Mouse (Mus musculus) B cell, adult (primary cell): ENCODE data around the gene Syngr3. TPM values are rescaled to one million over a fixed set of nuclear protein-coding genes. Genes with fewer than 3 reads are reported as not detected.

Experiments used
- total RNA-seq: library from RNA; stranded (reverse); gene quantifications from 4 replicates; pipeline ENCODE4 v1.2.4, GENCODE M21; 2023; ENCODE audit not compliant: inconsistent age

Syngr3 gene
- not detected in 4 replicates for total RNA-seq

DNA sequence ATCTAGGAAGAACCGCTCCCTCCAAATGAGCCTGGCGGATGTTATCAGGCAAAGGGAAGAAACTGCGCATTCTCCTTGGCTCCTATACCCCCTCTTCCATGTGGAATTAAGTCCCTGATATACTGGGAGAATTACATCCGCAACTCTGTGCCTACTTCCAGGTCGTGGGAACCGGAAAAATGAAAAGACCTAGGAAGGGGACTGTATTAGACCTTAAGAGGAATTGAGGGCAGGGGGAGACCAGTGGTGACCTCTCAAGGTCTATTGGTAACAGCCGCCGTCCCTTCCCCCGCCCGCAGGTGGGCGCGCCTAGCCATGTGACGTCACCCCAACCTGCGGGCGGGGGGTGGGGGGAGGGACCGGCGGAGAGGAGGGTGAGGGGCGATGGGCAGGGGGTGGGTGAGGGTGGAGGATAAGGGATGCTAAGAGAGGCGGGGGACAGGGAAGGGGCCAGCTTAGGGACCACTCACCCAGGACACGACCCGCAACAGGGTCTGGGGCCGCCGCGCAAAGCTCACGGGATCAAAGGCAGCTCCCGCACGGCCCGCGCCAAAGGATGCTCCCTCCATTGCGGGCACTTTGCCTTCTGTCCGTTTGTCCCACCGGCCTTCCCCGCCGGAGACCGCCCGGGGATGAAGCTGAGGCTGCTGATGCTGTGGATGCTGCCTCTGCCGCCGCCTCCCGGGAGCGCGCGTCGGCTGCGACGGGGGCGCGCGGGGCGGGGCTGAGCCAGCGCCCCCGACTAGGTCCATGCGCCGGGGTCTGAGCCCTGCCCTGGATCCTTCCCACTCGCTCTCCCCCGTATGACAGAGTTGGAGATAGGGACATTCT is at the start of gene Syngr3:
Gene Syngr3, minus strand, starts transcription at position 705 of the 831 bp plus-strand sequence.

DNA sequence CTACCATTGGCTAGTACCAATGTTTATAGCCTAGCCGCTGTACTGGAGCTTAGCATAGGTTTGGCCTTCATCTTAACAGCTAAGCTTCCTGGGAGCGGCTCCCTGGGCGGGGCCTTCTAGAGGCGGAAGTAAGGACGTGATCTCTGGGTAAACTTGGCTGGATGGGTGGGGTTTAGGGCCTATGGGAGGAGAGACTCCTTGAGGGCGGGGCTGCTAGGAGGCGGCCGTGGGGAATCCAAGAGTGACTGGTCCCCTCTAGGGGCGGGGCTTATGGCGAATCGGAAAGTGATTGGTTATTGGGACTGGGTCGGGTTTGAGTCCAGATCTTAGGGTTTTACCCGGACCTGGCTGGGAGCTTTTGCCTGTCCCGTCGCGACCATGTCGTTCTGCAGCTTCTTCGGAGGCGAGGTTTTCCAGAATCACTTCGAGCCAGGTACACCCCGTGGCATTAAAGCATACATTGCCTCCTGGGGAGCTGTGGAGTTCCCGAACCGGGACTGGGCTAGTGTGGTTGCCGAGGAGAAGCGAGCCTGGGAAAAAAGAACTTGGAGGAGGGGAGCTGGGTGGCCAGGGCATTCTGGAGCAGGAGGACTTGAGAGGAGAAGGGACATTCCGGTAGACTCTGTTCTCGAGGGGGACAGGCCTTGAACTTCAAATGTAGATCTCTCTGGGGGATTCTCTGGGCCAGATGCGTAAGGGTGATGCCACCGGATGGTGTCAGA is 46.7 kb upstream of the Syngr3 start, which contains the start of gene Msrb1:
Gene Msrb1, plus strand, starts transcription at position 313 of the 722 bp plus-strand sequence.

GRCm38 (mm10) chr17:24727618-24728017 is 37.9 kb upstream of the Syngr3 start, which contains the start of gene Rpl3l:
Gene Rpl3l, plus strand, starts transcription at chr17:24727820.

DNA sequence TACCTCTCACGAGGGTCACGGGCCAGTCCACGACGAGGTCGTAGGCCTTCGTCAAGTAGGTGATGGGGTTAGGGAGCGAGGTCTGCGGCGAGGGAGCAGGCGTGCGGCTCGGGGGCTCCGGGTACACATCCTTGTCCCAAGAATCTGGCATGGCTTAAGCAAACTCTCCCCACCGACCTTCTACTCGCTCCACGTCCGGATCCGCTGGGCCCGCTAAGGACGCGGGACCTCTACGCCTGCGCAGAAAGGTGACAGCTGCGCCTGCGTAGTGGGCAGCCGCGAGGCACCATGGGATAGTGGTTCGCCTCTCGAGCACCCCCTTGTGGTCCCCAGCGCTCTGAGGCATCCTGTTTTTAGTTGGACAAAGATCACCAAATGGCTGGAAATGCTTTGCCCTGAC is 34.4 kb upstream of the Syngr3 start, which contains the start of gene Ndufb10:
Gene Ndufb10, minus strand, starts transcription at position 295 of the 400 bp plus-strand sequence.

GRCm38 (mm10) chr17:24717943-24718342 is 28.2 kb upstream of the Syngr3 start, which contains the start of the genes Rnf151 and Rps2:
Gene Rnf151, minus strand, starts transcription at chr17:24718063.
Gene Rps2, plus strand, starts transcription at chr17:24718116.

DNA sequence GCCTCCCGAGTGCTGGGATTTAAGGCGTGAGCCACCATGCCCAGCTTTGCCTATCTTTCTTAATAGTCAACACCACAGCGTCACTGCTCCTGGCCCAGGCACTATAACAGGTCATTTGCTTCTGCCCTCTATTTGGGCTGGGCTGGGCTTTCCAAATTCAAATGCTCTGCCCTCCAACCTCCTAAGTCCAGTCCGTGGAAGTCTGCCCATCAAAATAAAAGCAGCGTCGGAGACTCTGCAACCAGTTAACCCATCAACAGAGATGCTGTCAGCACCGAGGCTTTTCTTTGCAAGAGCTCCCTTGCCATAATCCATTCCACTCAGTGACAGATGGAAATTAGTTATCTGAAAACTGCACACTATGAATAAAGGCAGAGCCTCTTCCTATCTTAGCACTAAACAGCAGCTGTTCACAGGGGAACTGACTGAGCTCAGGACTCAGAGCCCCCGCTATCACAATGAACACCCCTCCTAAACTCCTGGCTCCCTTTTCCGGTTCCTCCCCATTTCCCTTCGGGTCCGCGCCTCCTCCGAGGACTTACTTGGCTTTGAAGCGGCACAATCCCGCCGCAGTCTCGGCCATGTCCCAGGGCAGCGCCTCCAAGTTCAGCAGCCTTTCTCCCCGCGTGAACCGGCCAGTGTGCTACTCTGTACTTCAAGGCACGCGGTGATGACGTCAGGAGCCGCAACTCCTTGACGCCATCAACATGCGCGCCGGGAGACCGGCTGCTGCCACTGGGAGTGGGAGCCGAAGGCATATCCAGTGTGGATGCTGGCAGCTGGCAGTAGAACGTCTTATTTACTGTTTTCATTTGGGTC is 17.4 kb upstream of the Syngr3 start, which contains the start of gene Tbl3:
Gene Tbl3, minus strand, starts transcription at position 679 of the 819 bp plus-strand sequence.

DNA sequence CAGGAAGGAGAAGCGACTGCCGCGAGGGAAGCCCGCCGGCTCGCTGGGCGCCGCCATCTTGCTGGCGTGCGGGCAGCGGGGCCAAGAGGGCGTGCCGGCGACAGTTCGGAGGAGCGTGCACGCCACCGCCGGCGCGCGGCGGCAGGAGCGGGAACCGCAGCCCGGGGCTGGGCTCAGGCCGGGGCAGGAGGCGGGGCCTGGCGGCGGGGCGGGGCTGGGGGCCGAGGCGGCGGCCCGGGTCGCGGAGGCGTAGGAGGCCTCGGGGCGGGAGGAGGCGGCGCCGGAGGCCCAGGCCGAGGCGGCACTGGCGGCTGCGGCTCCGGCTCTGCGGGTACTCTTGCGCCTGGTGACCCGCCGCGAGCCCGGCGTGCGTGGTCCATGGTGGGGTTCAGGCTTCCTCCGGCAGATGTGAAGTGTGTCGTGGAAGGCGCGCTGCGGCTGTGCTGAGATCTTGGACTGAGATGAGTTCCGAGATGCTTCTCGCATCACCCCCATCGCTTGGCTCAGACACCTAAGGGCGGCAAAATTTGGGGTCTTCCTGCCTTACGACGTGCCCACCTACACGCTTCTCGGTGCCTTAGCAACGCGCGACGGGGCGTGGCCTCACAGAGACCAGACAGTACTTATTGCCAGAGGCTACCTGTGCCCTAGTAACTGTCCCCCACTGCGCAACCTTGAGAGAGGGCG is 6.4 kb upstream of the Syngr3 start, which contains the start of the genes Gfer and Noxo1:
Gene Gfer, minus strand, starts transcription at position 146 of the 687 bp plus-strand sequence.
Gene Noxo1, plus strand, starts transcription at position 224 of the 687 bp plus-strand sequence.

GRCm38 (mm10) chr17:24669545-24670245 is 20.1 kb downstream of the Syngr3 start, which contains the start of gene Zfp598:
Gene Zfp598, plus strand, starts transcription at chr17:24669687.

DNA sequence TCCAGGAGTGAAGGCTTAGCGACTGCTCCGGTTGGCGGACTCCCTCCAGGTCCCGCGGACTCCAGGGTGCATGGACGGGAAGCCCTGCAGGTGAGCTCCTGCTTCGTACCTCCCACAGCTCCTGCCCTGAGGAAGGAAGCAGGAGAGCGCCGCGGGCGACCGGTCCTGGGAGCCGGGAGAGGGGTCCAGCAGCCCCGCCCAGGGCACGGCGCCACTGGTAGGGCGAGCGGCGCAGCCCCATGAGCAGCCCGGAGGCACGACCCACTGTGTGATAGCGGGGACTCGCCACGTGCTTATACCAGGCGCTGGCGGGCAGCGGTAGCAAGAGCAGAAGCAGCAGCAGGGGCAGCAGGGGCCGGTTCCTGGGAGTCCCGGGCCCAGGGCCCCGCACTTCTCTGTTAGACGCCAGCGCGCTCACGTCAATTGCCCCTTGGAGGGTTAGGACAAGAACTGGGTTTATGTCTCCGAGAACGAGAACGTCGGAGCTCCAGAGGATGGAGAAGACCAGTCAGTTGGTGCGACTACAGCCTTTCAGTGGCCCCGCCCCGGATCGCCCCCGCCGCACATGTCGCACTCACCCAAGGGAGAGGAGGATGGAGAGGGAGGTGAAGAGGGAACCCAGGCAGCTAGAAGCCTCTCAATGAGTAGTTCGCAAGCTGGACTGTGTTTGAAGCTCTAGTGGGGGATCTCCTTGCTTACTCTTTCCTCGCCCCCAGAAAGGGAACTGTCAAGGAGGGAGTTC is 31.6 kb downstream of the Syngr3 start, which contains the start of gene Npw:
Gene Npw, minus strand, starts transcription at position 441 of the 742 bp plus-strand sequence.

DNA sequence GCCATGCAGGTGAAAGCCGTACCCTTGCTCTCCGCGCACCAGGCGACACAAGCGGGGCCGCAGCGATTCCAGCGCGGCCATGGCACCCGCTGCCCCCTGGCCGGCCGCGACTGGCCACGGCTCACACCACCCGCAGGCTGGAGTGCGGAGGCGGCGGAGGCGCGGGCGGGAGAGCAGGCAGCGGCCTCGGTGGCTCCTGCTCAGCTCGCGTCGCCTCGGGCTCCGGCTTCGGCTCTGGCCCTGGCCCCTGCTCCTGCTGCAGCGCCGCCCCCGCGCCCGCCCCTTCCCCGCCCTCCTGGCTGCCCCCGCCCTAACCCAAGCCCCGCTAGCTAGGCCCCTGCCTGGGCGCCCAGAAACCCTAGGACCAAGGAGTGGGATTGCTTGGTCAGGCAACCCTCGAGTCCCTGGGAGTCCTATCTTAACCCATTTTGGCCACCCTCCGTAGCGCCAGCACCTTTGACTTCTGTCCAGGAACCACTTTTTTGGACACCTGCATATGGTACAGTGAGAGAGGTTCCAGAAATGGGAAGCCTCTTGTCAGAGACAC is 39.6 kb downstream of the Syngr3 start, which contains the start of gene Slc9a3r2:
Gene Slc9a3r2, minus strand, starts transcription at position 258 of the 547 bp plus-strand sequence.

Other genes with a start within 250 kb of the Syngr3 start
- 3.5 to 8.3 TPM (median 5.4 TPM) in 4 replicates for gene Dnase1l2, start 246.8 kb downstream of the Syngr3 start, total RNA-seq
- 58.4 to 75.5 TPM (median 64.9 TPM) in 4 replicates for gene E4f1, start 219.6 kb downstream of the Syngr3 start, total RNA-seq
- gene Pgp, start 219.6 kb downstream of the Syngr3 start, total RNA-seq: 17.0 to 19.8 TPM (median 18.8 TPM) in 4 replicates
- 0.71 to 1.2 TPM (median 0.95 TPM) in 4 replicates for gene Bricd5, start 216.1 kb downstream of the Syngr3 start, total RNA-seq
- 18.2 to 22.4 TPM (median 20.5 TPM) in 4 replicates for gene Mlst8, start 210.9 kb downstream of the Syngr3 start, total RNA-seq
- not detected in 4 replicates for gene Caskin1, start 201.4 kb downstream of the Syngr3 start, total RNA-seq
- gene Traf7, start 162.0 kb downstream of the Syngr3 start, total RNA-seq: 201 to 215 TPM (median 211 TPM) in 4 replicates
- gene Rab26, start 155.7 kb downstream of the Syngr3 start, total RNA-seq: 1.0 to 1.9 TPM (median 1.2 TPM) in 4 replicates
- 71.1 to 75.5 TPM (median 72.5 TPM) in 4 replicates for gene Pkd1, start 140.1 kb downstream of the Syngr3 start, total RNA-seq
- 84.9 to 110 TPM (median 98.3 TPM) in 4 replicates for gene Tsc2, start 57.3 kb downstream of the Syngr3 start, total RNA-seq
- gene Nthl1, start 57.3 kb downstream of the Syngr3 start, total RNA-seq: 2.8 to 11.3 TPM (median 4.9 TPM) in 4 replicates
- gene Slc9a3r2, start 39.6 kb downstream of the Syngr3 start, total RNA-seq: 0.48 to 0.51 TPM in 2 of 4 replicates, not detected in the others
- not detected in 4 replicates for gene Npw, start 31.5 kb downstream of the Syngr3 start, total RNA-seq
- gene Zfp598, start 20.3 kb downstream of the Syngr3 start, total RNA-seq: 52.7 to 59.6 TPM (median 57.9 TPM) in 4 replicates
- 16.9 to 18.7 TPM (median 18.1 TPM) in 4 replicates for gene Gfer, start 6.2 kb upstream of the Syngr3 start, total RNA-seq
- 7.7 to 11.6 TPM (median 8.4 TPM) in 4 replicates for gene Noxo1, start 6.3 kb upstream of the Syngr3 start, total RNA-seq
- gene Tbl3, start 17.7 kb upstream of the Syngr3 start, total RNA-seq: 31.4 to 36.1 TPM (median 33.4 TPM) in 4 replicates
- gene Rnf151, start 28.1 kb upstream of the Syngr3 start, total RNA-seq: 0.78 TPM in 1 of 4 replicates, not detected in the others
- 1,210 to 1,288 TPM (median 1,234 TPM) in 4 replicates for gene Rps2, start 28.2 kb upstream of the Syngr3 start, total RNA-seq
- gene Ndufb10, start 34.5 kb upstream of the Syngr3 start, total RNA-seq: 71.7 to 80.7 TPM (median 73.5 TPM) in 4 replicates
- gene Rpl3l, start 37.9 kb upstream of the Syngr3 start, total RNA-seq: not detected in 4 replicates
- 29.6 to 37.8 TPM (median 32.9 TPM) in 4 replicates for gene Msrb1, start 46.7 kb upstream of the Syngr3 start, total RNA-seq
- gene Hs3st6, start 63.0 kb upstream of the Syngr3 start, total RNA-seq: not detected in 4 replicates
- not detected in 4 replicates for gene Meiob, start 114.3 kb upstream of the Syngr3 start, total RNA-seq
- gene Hagh, start 150.2 kb upstream of the Syngr3 start, total RNA-seq: 27.5 to 30.3 TPM (median 27.9 TPM) in 4 replicates
- 2.0 to 2.5 TPM (median 2.2 TPM) in 4 replicates for gene Fahd1, start 160.4 kb upstream of the Syngr3 start, total RNA-seq
- 0.54 to 1.4 TPM (median 0.66 TPM) in 3 of 4 replicates, not detected in the other for gene Igfals, start 176.0 kb upstream of the Syngr3 start, total RNA-seq
- 54.8 to 67.5 TPM (median 67.0 TPM) in 4 replicates for gene Nubp2, start 196.4 kb upstream of the Syngr3 start, total RNA-seq
- gene Spsb3, start 196.7 kb upstream of the Syngr3 start, total RNA-seq: 26.0 to 31.7 TPM (median 30.6 TPM) in 4 replicates
- 65.6 to 76.2 TPM (median 68.2 TPM) in 4 replicates for gene Eme2, start 205.1 kb upstream of the Syngr3 start, total RNA-seq
- 26.8 to 35.6 TPM (median 29.2 TPM) in 4 replicates for gene Mrps34, start 205.2 kb upstream of the Syngr3 start, total RNA-seq
- gene Nme3, start 206.5 kb upstream of the Syngr3 start, total RNA-seq: 23.0 to 37.2 TPM (median 27.7 TPM) in 4 replicates
- gene Mapk8ip3, start 247.0 kb upstream of the Syngr3 start, total RNA-seq: 200 to 220 TPM (median 218 TPM) in 4 replicates